Mouse (Mus musculus): ENCODE measurements around the gene Cyfip2.
"Not testable (repeated sequence)": the region's sequence is repeated elsewhere in the genome, so short reads cannot be mapped to it uniquely, and the experiment has no call there.

The Cyfip2 gene

DNA sequence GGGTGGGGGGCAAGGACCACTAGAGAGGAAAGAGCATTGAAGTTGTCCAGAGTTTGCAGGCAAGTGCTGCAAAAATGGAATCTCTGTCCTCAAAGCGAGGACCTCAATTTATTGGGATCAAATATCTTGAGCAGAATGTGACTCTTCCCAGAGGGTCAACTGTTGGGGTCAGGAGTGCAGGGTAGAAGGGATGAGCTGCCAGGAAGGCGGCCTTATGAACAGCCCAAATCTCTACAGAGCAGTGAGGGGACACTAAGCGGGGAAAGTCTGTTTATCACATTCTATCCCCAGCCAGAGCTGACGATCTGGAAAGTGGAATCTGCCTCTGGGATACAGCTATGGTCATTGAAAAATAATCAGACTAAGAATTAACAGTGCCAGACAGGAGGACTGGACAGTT lies 118.5 kb downstream of the Cyfip2 start:
- no peak for DNase-seq (ENCODE audit: low spot score)

DNA sequence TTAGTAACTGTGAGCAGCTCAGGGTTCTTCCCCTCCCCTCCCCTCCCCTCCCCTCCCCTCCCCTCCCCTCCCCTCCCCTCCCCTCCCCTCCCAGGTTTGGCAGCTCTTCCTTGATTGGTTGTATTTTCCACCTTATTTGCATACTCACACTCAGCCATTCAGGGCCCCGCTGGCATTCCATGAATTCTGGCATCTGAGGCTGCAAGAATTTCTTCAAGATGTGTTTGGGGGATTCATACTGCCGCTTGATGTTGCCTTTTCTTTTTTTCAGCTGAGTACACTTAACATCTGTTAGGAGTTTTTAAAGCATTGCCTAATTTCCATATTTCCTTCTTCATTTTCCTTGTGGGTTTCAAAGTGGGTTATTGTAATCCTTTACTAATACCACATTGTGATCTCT lies 124.4 kb downstream of the Cyfip2 start:
- no peak for DNase-seq (ENCODE audit: low spot score)

DNA sequence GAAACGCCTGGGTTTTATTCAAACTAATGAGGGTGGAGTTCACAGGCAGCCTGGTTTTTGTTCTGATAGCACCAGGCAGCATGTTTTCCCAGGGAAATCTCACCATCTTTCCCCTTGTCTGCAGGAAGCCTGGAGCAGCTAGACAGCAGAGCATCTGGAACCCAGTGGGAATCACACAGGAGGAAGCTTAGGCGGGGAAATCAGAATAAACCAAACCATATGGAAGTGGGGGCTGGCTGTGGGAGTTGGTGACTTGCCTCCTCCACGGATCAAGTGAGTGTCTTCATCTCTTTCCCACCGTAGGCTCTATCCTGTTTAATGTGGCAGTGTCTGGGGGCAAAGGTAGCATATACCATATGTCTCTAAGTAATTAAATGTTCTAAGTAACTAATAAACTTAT lies 127.2 kb downstream of the Cyfip2 start:
- no peak for DNase-seq (ENCODE audit: low spot score)

DNA sequence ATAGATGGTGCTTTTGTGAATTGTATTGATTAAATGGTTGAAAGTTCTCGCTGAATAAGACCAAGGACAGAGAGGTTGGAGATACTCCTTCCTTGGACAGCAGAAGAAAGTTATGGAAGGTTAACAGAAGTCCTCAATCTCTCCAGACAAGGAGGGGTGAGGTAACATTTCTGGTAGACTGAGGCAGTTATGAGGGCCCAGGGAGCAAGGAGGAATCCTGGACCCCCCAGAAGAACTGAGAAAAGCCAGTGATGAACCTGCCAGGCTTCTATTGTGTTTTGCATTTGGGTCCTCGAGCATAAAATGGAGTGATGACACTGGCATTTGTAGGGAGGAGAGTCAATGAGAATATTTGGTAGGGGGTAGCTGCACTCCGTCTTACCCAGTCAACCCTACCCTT lies 127.7 kb downstream of the Cyfip2 start:
- no peak for DNase-seq (ENCODE audit: low spot score)

DNA sequence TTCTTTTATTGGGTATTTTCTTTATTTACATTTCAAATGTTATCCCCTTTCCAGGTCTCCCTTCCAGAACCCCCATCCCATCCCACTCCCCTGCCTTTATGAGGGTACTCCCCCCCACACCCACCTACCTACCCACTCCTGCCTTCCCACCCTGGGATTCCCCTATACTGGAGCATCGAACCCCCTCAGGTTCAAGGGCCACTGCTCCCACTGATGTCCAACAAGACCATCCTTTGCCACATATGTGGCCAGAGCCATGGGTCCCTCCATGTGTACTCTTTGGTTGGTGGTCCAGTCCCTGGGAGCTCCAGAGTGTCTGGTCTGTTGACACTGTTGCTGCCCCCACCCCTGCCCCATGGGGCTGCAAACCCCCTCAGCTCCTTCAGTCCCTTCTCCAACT lies 130.6 kb downstream of the Cyfip2 start:
- not testable (repeated sequence) for DNase-seq (ENCODE audit: low spot score)

- DNase-seq (ENCODE audit: low spot score) = no peak
These were observed 135.2 kb downstream of the Cyfip2 start for GRCm38 (mm10) chr11:46177246-46178043.

DNA sequence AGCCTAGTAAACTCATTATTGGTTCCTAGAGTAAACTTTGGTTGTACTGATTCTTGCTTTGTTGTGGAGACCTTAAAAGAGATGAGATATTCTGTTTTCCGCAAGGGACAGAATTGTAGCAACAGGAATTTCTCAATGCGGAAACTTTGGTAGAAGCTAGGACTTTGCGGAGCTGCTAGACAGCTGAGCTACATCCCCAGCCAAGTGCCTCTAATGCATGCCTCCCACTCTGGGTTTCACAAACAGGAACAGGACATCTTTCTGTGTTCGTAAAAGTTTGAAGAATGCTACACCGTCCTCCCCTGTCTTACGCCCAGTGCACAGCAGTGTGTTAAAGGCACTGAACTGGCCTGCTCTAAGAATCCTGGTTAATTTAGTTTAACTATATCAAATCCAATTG lies 136.5 kb downstream of the Cyfip2 start:
- no peak for DNase-seq (ENCODE audit: low spot score)

DNA sequence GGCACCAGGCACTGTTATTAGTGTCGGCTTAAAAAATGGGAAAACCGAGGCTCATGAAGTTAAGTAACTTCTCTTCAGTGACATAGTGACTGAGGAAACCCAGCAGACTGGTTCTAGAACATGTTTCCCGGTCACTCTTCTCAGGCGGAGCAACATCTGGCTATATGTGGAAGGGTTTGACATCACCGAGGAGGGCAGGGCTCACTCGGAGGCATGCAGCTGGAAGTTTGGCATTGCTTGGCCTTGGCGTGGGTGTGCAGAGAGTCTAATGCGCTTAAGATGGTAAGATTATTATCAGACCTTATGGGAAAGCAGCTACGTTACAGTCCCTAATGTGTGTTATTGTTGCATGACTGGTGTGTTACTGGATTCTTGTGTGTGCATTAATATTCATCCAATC lies 140.5 kb downstream of the Cyfip2 start:
- no peak for DNase-seq (ENCODE audit: low spot score)

DNA sequence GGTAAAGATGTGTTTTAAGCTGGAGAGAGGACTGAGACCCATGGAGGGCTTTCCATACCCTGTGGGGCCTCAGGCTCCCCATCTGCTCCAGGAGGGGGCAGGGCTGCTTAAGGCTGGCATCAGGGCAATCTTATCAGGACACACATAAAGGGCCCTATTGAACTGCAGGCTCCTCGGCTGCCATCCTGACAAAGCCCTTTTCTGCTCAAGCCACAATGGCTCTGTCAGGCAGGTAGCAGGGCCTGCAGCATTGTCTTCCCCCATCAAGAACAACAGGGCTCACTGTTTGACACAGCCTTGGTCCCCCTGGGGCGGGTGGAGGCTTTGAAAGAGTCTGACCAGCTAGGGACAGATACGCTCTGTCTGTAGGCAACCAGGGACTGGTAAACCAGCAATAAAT lies 142.8 kb downstream of the Cyfip2 start:
- DNase-seq (ENCODE audit: low spot score) = no peak

GRCm38 (mm10) chr11:46168506-46168905 lies 144.2 kb downstream of the Cyfip2 start:
- no peak for DNase-seq (ENCODE audit: low spot score)

GRCm38 (mm10) chr11:46165866-46166585 lies 146.6 kb downstream of the Cyfip2 start, which contains the start of gene Nipal4:
Gene Nipal4, minus strand, starts transcription at chr11:46166508.
- DNase-seq (ENCODE audit: low spot score) = no peak

DNA sequence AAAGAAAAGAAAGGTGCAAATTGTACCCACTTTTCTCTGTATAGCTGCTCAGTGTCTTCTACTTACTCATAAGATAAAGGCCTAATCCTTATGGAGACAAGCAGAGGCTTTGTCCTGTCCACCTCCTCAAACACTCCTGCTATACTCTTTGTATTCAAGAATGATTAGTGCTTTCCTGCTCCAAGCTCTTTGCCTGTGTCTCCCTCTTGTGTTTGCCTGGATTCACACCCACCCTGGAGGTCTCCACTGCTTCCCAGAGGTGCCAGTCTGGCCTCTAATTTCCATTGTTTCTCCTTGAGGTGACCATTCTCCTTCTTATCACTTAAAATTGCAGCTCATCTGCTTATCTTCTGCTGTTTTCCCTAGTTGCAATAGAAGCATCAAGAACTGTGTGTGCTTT lies 155.2 kb downstream of the Cyfip2 start:
- DNase-seq (ENCODE audit: low spot score) = no peak

DNA sequence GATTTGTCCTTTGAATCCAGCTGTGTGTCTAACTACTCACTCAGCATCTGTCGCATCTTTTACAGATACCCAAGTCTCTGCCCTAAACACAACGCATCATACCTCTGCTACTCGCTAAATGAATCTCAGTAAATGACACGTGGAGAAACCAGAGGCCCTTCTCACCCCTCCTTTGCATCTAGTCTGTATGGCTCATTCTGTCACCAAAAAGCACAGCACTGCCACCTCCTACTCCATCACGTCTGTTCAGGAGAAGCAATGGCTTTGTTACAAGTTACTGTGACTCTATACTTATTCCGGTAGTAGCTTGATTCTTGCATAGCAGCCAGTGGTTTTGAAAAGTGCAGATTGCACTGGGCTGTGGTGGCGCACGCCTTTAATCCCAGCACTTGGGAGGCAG lies 155.7 kb downstream of the Cyfip2 start:
- no peak for DNase-seq (ENCODE audit: low spot score)

DNA sequence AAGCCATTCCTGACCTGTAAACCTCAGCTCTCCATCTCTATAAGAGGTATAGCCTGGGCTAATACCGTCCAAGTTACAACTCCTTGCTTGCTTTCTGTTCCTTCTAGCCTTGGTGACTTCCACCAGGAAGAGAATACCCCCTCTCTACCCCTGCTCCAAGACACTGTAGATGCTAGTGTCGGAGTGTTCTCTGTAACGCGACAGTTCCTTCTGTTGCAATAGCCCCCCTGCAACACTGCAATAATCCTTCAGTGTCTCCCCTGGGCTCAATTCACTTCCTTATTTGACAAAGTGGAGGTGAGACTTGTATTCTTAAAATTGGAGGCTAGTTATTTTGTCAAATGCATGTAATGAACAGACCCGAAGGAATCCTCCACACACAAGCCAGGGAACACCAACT lies 166.0 kb downstream of the Cyfip2 start:
- no peak for DNase-seq (ENCODE audit: low spot score)

DNA sequence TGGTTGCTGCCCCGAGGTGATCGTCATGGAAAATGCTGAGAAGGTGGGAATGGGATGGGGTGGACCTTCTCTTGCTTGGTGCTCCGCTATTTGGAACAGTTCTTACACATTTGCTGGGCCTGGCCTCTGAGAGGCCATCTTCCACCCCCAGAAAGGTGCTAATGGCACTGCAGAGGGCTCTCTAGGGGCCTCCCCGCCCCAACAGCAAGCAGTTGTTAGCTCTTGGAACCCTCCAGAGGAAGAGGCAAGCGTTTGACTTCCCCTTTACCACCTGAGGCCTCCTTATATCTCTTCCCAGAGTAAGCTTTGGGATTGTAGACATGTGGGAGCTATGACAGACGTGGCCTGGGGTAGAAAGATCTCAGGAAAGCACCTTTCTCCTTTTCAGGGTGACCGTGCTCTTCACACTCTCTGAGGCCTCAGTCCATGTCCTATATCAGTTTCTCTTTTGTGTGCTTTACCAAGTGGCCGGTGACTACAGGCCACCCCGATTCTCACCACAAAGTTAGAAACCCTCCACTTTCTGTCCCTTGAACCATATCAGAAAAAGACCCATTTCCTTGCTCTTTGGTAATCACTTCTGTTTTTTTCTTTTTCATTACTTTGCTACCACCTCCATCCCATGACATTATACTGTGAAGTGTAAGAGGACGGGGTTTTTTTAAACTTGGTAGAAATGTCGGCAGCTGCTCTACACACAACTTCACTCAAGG lies 167.3 kb downstream of the Cyfip2 start:
- no peak for DNase-seq (ENCODE audit: low spot score)
